Mouse (Mus musculus): ENCODE measurements around the gene Tab3.

Gene Tab3

GRCm38 (mm10) chrX:85573532-85574181 is at the start of gene Tab3:
TSS of gene Tab3 (plus strand) at chrX:85574022.
- peak; percentile 96 to 97 for DNase-seq (ENCODE audit: low spot score in 2 of 2)

DNA sequence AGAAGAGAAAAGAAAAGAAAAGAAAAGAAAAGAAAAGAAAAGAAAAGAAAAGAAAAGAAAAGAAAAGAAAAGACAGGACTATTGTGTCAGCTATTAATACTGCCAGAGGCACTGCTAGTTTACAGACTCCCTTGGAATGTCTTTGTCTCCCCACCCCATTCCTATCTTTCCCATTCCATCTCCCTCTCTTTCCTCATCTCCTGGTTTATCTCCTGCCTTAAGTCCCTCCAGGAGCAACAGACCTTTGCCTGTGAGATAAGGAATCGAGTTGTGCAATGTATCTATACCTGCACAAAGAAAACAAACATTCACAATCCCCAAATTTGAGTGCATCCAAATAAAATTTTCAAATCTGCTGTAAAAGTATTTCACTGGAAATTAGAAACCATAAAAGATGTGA is 48.3 kb upstream of the Tab3 start:
- DNase-seq (ENCODE audit: low spot score in 2 of 2) = no peak

GRCm38 (mm10) chrX:85526263-85527019 is 47.4 kb upstream of the Tab3 start:
- DNase-seq (ENCODE audit: low spot score in 2 of 2) = no peak

DNA sequence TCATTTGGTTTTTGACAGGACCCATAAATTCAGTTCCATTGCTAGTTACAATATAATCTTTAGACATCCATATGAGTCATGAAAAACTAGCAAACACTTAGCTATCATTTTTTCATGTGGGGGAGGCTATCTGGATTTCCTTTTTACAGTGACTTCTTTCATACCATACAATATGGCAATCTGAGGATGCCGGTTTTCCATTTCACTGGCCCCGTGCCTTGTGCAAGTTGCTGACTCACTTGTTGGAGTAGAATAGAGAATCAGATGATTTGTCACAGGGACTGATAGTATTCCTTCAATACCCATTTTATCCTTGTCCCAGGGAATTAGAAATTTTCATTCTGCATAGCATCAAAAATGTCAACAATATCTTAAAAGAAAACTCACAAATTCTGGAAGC is 14.9 kb upstream of the Tab3 start:
- DNase-seq (ENCODE audit: low spot score in 2 of 2) = no peak

DNA sequence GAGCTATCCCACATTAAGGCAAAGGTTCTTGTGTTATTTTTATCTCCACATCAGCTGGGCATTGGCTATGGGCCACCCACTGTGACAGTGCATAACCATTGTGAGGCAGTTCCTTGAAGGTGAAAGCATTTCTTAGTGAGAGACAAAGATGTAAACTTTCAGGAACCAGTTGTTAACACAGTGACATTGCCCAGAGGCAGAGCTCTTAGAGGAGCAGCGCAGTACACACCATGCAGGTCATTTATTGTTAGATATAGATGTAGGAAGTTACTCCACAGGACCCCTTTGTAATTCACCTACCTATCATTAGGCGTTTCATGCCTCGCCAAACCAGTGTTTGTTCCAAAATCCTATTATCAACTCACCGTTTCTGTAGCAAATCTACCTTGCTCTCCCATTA is 7.6 kb upstream of the Tab3 start:
- no peak for DNase-seq (ENCODE audit: low spot score in 2 of 2)

- DNase-seq (ENCODE audit: low spot score in 2 of 2) = peak in 1 of 2 experiments; percentile 3
These were observed 340 bp downstream of the Tab3 start for GRCm38 (mm10) chrX:85574182-85574541.

DNA sequence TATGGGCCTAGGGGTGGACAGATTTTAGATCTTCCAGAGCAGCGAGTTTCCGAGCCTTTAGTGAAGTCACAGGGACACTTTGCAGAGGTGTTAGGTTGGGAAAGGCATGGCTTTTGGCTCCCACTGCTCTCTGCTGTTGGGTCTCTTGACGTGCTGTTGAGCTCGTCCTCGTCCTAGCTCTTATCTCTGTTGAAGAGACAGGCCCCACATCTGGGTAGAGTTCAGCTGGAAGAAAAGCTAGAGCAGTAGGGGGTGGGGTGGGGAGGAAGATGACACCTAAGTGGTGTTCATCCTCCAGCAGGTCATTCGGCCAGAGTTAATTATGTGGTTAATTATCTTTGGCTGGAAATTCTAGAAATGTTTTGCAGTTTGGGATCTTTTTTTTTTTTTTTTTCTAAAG is 2.5 kb downstream of the Tab3 start:
- DNase-seq (ENCODE audit: low spot score in 2 of 2) = peak in 1 of 2 experiments; percentile 7

GRCm38 (mm10) chrX:85580768-85581167 is 6.9 kb downstream of the Tab3 start:
- DNase-seq (ENCODE audit: low spot score in 2 of 2) = no peak

GRCm38 (mm10) chrX:85582517-85582916 is 8.7 kb downstream of the Tab3 start:
- DNase-seq (ENCODE audit: low spot score in 2 of 2) = no peak

- DNase-seq (ENCODE audit: low spot score in 2 of 2) = peak in 1 of 2 experiments; percentile 2
These were observed 11.8 kb downstream of the Tab3 start for GRCm38 (mm10) chrX:85585575-85585974.

DNA sequence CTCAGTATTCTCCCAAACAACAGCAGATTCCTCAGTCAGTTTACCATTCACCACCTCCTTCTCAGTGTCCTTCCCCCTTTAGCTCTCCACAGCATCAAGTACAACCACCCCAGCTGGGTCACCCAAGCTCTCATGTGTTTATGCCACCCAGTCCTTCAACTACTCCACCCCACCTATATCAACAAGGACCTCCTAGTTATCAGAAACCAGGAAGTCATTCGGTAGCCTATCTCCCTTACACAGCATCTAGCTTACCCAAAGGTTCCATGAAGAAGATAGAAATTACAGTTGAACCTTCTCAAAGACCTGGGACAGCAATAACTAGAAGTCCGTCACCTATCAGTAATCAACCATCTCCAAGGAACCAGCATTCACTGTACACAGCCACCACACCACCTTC is 40.9 kb downstream of the Tab3 start:
- DNase-seq (ENCODE audit: low spot score in 2 of 2) = peak; percentile 6 to 18

GRCm38 (mm10) chrX:85646204-85646777 is 72.5 kb downstream of the Tab3 start:
- DNase-seq (ENCODE audit: low spot score in 2 of 2) = peak in 1 of 2 experiments; percentile 6

DNA sequence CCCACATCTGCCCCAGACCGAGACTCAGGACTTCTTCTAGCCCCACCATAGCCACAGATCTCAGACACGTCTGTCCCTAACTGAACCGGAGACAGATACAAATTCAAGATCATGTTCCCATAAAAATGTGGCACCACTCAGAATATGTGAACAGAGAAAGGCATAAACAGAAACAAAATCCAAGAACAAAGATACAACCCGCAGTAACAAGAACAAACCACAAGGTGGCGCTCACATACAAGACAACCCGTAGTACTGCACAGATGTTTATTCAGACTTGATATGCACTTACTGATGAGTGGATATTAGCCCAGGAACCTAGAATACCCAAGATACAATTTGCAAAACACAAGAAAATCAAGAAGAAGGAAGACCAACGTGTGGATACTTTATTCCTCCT is 103.0 kb downstream of the Tab3 start:
- DNase-seq (ENCODE audit: low spot score in 2 of 2) = peak in 1 of 2 experiments; percentile 11

- no peak for DNase-seq (ENCODE audit: low spot score in 2 of 2)
These were observed 108.3 kb downstream of the Tab3 start for GRCm38 (mm10) chrX:85682125-85682524.

- DNase-seq (ENCODE audit: low spot score in 2 of 2) = no peak
These were observed 109.9 kb downstream of the Tab3 start for GRCm38 (mm10) chrX:85683723-85684122.

All from spleen, postnatal 36 days (tissue).